In the genomic region with DNA sequence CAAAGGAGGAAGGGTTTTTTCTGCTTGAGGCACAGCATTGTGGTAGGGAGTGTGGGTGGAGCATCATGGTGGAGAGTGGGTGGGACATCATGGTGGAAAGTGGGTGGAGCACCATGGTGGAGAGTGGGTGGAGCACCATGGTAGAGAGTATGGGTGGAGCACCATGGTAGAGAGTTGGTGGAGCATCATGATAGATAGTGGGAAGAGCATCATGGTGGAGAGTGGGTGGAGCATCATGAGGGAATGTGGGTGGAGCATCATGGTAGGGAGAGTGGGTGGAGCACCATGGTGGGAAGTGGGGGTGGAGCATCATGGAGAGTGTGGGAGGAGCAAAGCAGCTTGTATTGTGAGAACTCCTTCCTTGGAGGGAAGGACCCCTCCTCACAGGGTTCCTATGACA, we compare ENCODE assay signal across 24 mouse cellular contexts. TPM values are rescaled to one million over a fixed set of nuclear protein-coding genes. Genes with fewer than 3 reads are reported as not detected.
"Had no signal": no experiment of that assay in that cellular context is flagged by ENCODE, and none has a peak within 500 bp of the region (broad histone marks: within the 10 kb centered on the region; RNA-seq: fewer than 3 reads in every experiment).

No protein-coding gene starts in this region.

- H3K27ac ChIP-seq: heart, adult 2 months; heart, embryonic 13.5 days; heart, embryonic 15.5 days; hindbrain, embryonic 13.5 days; hindbrain, embryonic 15.5 days; hindbrain, postnatal 0 days; limb, embryonic 13.5 days; limb, embryonic 15.5 days; liver, embryonic 12.5 days; liver, embryonic 14.5 days had no signal

- H3K9me3 ChIP-seq: heart, embryonic 15.5 days; hindbrain, embryonic 15.5 days; limb, embryonic 15.5 days had no signal

- H3K9ac ChIP-seq: heart, embryonic 13.5 days; heart, embryonic 15.5 days; hindbrain, embryonic 13.5 days; hindbrain, embryonic 15.5 days; limb, embryonic 13.5 days; limb, embryonic 15.5 days; liver, embryonic 12.5 days; liver, embryonic 14.5 days had no signal

- H3K27me3 ChIP-seq: heart, embryonic 13.5 days; hindbrain, embryonic 13.5 days; hindbrain, embryonic 15.5 days; limb, embryonic 13.5 days; limb, embryonic 15.5 days; liver, embryonic 12.5 days had no signal

- ATAC-seq: hindbrain, postnatal 0 days; intestine, embryonic 16.5 days; liver, embryonic 12.5 days had no signal

- H3K4me3 ChIP-seq: heart, adult 2 months; heart, embryonic 13.5 days; heart, embryonic 15.5 days; hindbrain, embryonic 13.5 days; hindbrain, embryonic 15.5 days; limb, embryonic 13.5 days; limb, embryonic 15.5 days; liver, embryonic 12.5 days had no signal

- DNase-seq: gastrocnemius, postnatal 14 days; gastrocnemius, postnatal 36 days; heart, adult 2 months; heart, postnatal 14 days; heart, postnatal 36 days; kidney, adult 11 months; kidney, adult 2 months; kidney, postnatal 10 days; kidney, postnatal 25 days; layer of hippocampus, adult 9-11 months; layer of hippocampus, postnatal 36 days; left cerebral cortex, postnatal 4 days had no signal

- H3K4me2 ChIP-seq: heart, embryonic 11.5 days; heart, embryonic 13.5 days; heart, embryonic 15.5 days; hindbrain, embryonic 13.5 days; hindbrain, embryonic 15.5 days; limb, embryonic 13.5 days; limb, embryonic 15.5 days; liver, embryonic 12.5 days had no signal

- H3K36me3 ChIP-seq: heart, embryonic 13.5 days; heart, embryonic 15.5 days; hindbrain, embryonic 13.5 days; hindbrain, embryonic 15.5 days; limb, embryonic 13.5 days; limb, embryonic 15.5 days had no signal

- H3K4me1 ChIP-seq: hindbrain, embryonic 13.5 days; hindbrain, embryonic 15.5 days; liver, embryonic 12.5 days had no signal

RNA-seq across cellular contexts. Expression of a gene that starts 52.8 kb away (rescaled TPM):
- total RNA-seq: hematopoietic stem cell, adult 5-6 weeks had no signal
